Mouse (Mus musculus) gastrocnemius, adult 2 months (tissue): ENCODE data around the gene Zic2. TPM values are rescaled to one million over a fixed set of nuclear protein-coding genes. Genes with fewer than 3 reads are reported as not detected.

Experiments used
- DNase-seq: peaks from one replicate; pipeline ENCODE4 v3.0.0; 2022
- H3K27ac ChIP-seq: fragments of 200-600 bp; 2 replicates; pipeline ENCODE4 v1.8.1; 2022; ENCODE audit warnings: mild to moderate bottlenecking
- H3K4me3 ChIP-seq: fragments of 200-600 bp; 2 replicates; pipeline ENCODE4 v1.8.1; 2022; ENCODE audit warnings: mild to moderate bottlenecking, moderate library complexity
- CTCF ChIP-seq: fragments of 200-600 bp; IDR thresholded peaks from 2 replicates; pipeline ENCODE4 v1.8.1; 2022; ENCODE audit warnings: antibody characterized with exemption, mild to moderate bottlenecking, moderate library complexity
- intact Hi-C: fragments of 180-260 bp; cut with DNase I; formaldehyde crosslinking; loops from one replicate; pipeline ENCODE4 v1.15.1; 2025
- total RNA-seq, 2 experiments: library from RNA; stranded (reverse); gene quantifications; 2 replicates each; pipeline ENCODE4 v1.2.3; 2021

Gene Zic2
- total RNA-seq, 2 experiments from 2014 or later: not detected

DNA sequence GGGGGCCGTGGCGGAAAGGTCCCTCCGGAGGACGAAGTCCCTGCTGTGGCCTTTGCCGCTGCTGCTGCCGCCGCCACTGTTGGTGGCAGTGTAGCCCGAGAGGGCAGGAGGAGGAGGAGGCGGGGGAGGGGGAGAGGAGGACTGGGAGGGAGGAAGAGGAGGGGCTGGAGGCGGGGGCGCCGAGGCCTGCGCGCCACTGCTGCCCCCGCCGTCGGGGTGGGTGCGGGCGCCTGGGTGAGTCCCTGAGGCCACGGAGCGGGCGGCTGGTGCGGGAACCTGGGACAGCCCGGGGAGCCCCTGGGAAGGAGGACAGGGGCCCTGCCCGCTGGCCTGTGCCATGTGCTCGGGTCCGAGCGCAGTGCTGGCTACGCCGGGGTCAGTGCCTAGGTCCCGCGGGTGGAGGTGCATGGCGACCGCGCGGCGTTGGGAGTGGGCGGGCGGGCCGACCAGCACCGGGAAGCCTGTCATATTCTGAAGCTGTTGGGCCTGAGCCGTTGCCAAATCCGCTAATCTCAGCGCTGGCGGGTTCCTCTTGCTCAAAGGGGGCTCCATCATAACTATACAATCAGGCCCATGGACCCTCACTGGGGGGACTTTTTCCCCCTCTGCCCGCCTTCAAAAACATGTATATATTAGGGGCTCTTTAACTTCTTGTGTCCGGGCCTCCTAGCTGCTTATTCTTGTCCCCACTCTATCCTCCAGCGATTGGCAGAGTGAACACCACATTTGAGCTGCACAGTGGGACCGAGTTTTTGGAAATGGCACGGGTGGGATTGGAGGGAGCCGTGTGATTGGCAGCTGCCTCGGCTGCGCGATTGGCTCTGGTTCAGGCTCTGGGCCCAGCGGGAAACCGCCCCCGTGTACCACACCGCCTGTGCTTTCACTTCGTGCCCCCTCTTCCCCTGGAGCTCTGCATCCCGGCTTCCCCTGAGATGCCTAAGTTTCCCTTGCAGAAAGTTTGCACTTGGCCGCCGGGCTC is 10.2 kb upstream of the Zic2 start, which contains the start of gene Zic5:
Gene Zic5 (minus strand): TSS at position 915 of the 979 bp plus-strand sequence.
- no peak for TF ChIP-seq CTCF
- intact Hi-C loops: no loop called here
- no peak for DNase-seq
- no peak within 1 kb of the TSS for H3K27ac ChIP-seq
- H3K4me3 ChIP-seq: peak within 1 kb of the TSS; percentile 74

DNA sequence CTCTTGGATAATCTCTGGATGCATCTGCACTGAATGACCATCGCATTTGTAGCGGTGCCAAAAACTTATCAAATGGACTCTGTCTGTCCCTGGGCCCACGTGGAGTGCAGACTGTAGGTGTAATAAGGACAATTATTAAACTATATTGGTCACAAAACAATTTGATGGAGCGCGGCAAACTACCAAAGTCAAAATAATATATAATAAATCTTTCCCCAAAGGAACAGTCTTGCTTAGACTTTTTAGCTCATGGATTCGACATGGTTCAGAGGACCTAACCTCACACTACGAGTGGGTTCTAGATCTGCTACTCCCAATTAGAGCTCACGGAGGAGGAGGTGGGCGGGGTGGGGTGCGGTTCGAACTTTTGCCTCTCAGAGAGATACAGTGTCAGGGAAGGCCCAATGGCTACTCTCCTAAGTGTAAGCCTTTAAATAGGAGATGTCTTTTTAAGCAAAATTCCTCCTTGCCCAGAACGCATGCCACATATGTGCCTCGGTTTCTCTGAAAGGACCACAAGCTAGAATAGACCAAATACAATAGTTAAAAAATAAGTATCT is 9.2 kb upstream of the Zic2 start:
- Histone ChIP-seq H3K4me3 (peak overlapping the region; percentile 74), H3K27ac (no peak overlapping the region)
- no peak for TF ChIP-seq CTCF
- intact Hi-C loops: no loop called here
- no peak for DNase-seq

DNA sequence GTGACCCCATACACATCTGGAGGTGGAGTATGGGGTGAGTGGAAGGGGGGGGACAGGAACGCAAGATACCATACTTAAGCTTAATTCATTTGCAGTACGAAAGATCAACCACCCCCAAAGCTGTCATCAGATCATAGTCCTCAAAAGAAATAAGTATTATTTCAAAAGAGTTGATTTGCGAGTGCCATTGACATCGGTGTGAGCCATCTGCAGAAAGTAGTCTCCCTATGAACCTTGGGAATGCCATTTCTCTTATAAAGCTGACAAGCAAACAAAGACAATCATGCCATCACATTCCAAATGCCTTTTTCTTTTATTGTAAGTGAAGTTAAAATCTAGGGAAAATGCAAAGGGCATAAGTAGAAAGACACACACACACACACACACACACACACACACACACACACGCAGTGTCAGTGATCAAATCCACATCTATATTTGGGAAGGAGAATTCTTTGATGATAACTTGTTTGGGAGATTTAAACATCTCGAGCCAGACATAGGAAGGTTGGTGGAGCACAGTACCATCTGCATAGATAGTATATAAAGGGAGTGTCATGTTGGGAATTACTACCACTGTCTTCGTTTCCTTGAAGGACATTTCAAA is 8.4 kb upstream of the Zic2 start:
- no peak for DNase-seq
- no peak for TF ChIP-seq CTCF
- intact Hi-C loops: no loop called here

DNA sequence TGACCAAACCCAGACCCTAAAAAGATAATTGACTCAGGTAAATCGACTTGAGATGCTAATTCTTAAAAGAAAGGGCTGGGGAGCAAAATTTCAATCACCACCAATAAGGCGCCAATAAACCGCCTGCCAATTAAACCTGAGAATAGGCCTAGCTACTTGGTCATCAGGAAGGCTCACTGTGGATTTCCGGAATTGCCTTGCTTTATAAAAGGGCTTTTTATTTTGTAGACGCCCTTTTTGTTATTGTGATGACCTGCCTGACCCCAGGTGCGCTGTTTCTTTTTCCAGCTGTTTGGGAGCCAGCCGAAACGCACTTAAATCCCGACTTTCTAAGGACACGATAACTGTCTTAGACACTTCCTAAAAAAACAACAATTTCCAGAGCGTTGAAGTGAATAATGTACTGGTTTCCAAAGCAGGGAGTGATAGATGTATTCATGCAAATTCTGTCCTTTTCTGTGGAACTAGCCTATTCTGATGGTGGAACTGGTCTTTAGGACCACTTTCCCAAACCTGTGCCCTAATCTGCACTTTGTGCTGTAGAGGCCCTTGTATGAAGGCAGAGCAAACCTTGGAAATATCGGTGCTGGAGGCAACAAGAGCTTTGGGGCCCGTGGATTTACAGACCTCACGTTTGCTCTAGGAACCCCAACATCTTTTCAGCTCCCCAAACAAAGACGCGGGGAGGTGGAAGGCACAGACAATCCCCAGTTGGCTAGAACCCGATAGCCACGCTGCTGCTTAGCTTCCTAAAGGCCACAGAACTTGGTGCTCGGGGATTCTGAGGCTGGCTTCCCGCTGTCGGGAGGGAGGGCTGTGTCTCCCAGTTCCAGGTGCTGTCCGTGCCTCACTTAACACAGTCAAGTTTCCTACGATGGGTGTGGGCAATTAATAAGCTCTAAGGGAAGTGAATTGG is 7.1 kb upstream of the Zic2 start:
- no peak for DNase-seq
- intact Hi-C loops: no loop called here
- no peak for TF ChIP-seq CTCF
- Histone ChIP-seq H3K27ac (no peak overlapping the region), H3K4me3 (no peak overlapping the region)

More for the DNA sequence above, 8.4 kb upstream of the Zic2 start:
- Histone ChIP-seq H3K4me3 (no peak overlapping the region), H3K27ac (no peak overlapping the region)

DNA sequence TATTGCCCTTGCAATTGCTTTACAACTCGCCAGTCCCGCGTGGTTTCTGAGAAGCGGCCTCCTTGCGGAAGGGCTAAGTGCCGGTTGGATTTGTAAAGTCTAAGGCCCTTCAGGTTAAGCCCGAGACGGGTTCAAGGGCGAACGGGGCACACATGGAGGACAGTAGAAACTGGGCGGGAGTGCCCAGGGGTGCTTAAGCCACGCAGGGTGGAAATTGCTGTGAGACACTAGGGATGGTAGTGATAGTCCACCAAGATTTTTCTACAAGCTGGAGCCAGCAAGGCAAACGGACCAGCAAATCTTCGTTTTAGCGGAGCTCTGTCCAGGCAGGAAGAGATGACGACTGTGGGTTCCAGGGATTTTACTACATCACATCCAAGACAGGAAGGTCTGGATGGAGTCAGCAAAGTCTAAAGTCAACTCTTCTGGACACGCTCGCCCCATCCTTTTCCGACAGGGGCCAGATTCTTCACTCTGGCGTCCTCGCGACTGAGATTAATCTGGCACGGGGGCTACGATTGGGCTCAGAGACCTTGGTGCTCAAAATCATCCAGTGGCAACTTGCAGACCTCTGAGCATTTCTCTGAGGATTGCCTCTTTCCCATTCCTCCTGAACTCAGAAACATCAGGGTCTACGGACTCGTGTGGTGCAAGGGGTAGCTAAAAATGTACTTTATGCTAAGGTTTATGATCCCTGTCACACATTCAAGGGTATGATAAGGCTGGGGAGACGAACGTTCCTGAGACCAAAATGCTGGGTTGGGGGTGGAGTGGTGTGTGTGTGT is 6.1 kb upstream of the Zic2 start:
- Histone ChIP-seq H3K4me3 (no peak overlapping the region), H3K27ac (no peak overlapping the region)
- intact Hi-C loops: no loop called here
- no peak for DNase-seq
- no peak for TF ChIP-seq CTCF

DNA sequence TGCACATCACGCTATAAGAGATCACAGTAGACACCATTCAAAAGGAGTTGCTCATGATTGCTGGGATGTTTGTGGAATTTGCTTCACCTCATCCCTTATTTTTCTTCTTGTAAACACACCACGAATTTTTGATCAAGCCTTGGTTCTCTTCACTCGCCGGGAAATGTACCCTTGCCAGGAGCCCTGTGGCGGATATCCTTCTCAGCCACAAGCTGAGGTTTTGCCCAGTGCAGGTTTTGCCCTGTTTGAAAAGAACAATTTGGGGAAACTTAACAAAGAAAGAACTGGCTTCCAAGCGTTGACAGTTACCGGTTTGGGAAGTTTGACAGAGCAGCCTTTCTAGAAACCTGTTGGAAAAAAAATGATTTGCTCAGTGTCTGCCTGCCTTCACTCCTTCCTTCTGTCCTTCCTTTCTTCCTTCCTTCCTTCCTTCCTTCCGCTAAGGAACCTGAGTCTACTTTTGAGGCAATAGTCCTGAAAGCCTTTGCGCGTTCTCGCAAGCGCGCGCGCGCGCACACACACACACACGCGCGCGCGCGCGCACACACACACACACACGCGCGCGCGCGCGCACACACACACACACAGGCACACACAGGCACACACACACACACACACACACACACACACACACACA is 3.7 kb upstream of the Zic2 start:
- Histone ChIP-seq H3K27ac (no peak overlapping the region), H3K4me3 (no peak overlapping the region)
- intact Hi-C loops: loop anchor here (10.0 kb wide), 1 partner anchor 247 kb away; no protein-coding TSS in a partner anchor
- DNase-seq: no peak
- no peak for TF ChIP-seq CTCF

DNA sequence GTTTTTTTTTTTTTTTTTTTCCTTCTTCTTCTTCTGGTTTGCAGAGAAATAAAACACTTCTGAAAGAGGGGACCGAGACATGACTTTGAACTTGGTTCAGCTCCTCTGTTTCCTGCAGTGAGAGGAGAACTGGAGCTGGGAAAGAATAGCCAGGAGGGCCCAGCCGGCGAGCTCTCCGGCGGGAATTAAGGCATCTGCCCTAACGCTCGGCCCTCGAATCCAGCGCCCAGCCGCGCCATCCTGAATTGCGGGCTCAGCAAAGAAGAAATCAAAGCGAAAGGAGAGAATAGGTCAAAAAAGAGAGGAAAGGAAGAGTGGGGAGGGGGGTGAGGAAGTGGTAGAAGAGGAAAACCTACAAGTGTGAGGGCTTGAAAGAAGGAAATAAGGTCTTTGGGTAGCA is 3.1 kb upstream of the Zic2 start:
- TF ChIP-seq CTCF: no peak
- intact Hi-C loops: loop anchor here (10.0 kb wide), 1 partner anchor 247 kb away; no protein-coding TSS in a partner anchor
- Histone ChIP-seq H3K27ac (no peak overlapping the region), H3K4me3 (no peak overlapping the region)
- DNase-seq: no peak

DNA sequence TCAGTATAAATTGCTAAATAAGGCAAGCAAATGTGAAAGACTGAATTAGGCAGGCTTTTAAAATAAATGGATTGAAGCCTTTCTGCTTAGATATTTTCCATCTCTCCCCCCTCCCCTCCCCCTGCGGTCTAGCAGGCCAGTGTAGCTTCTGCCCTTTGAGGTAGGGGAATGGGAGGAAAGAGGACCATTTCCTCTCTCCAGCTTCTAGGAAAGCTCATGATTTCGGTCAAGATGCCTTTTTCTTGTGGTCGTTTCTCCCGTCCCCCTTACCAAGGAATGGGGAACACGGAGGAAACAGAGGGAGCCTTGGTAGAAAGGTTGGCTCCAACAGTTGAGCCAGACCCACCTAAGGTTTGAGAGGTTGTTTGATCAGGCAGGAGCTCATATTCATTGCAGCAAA is 2.6 kb upstream of the Zic2 start:
- no peak for TF ChIP-seq CTCF
- intact Hi-C loops: loop anchor here (10.0 kb wide), 1 partner anchor 248 kb away; no protein-coding TSS in a partner anchor
- no peak overlapping the region for H3K4me3 ChIP-seq
- no peak for DNase-seq
- no peak overlapping the region for H3K27ac ChIP-seq

DNA sequence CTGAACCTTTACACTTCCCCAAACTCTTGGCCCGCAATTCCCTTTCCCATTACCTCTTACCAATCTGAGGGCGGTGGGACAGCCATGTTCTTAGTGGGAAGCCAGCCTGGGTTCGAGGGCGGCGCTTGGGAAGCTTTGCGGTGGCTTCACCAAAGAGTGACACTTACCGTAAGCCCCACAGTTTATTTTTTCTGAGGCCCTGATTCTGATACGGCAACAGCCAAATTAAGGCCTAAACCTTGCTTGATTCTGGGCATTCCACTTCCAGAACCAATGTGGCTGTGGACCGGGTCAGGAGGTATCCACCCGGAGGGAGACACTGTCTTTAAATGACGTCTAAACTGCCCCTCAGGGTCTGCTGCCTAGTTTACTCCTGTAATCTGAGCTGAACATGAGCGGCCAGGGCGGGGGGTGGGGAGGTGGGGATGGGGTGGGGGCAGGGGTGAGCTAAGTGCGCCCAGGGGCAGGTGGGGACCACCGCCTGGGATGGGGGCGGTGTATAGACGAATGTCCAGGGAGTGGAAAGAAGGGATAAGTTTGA is 2.0 kb upstream of the Zic2 start:
- H3K4me3 ChIP-seq: no peak overlapping the region
- no peak overlapping the region for H3K27ac ChIP-seq
- TF ChIP-seq CTCF: no peak
- DNase-seq: no peak
- intact Hi-C loops: loop anchor here (10.0 kb wide), 1 partner anchor 248 kb away; no protein-coding TSS in a partner anchor

DNA sequence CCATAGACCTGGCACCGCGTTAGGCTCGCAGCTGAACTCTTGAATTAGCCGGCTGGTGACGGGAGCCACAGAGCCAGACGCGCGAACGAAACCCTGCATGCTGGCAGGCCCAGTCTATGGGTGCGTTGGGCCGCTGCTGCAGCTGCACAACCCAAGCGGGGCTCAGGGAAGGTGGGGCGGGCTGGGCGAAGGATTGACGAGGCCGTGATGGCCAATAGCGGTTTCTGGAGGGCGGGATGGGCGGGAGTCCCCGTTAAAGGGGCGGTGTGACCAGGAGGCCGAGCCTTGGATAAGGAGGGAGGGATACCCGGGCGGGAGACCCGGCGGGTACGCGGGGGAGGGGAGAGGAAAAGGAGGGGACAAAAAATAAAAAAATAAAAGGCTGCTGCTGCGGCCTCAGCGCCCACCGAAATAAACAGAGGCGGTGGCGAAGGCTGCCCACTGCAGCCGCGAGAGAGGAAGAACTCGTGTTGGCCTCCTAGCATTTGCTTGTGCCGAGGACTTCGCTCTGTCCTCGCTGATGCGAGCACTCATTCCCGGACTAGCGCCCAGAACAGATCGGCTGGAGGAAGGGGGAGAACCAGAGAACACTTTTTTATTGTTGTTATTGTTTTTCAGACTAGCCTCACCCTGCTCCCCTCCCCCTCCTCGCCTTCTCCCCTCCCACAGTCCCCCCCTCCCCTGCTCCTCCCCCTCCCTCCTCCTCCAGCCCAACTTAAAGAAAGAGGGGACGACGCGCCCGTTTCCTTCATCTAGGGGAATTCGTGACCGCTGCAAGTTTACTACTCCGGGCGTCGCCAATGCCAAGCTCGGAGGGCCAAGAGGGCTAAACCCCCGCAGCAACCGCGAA is 969 bp upstream of the Zic2 start:
- Histone ChIP-seq H3K27ac (no peak overlapping the region), H3K4me3 (peak overlapping the region; percentile 69)
- TF ChIP-seq CTCF: no peak
- intact Hi-C loops: loop anchor here (10.0 kb wide), 1 partner anchor 249 kb away; no protein-coding TSS in a partner anchor
- DNase-seq: no peak
